Mouse (Mus musculus) embryonic stem cell, embryonic (primary cell): Measurements from ENCODE around the gene Ugt1a8.
"Not testable (repeated sequence)": the region's sequence is repeated elsewhere in the genome, so short reads cannot be mapped to it uniquely, and the experiment has no call there.

Source experiments
- CTCF ChIA-PET, 4 experiments: fragments of 300-600 bp in 2 of 4; fragments of 350-600 bp in 2 of 4; sonication (Branson Sonifier 250); formaldehyde crosslinking; loops; one replicate each; lab custom pipeline; 2022; ENCODE audit warnings: inconsistent platforms in 2 of 4; lab: Charles Lee
- POLR2A ChIA-PET, 4 experiments: fragments of 300-600 bp in 2 of 4; fragments of 350-600 bp in 2 of 4; sonication (Branson Sonifier 250); formaldehyde crosslinking; loops; one replicate each; lab custom pipeline; 2022; ENCODE audit warnings: antibody characterized with exemption in 4 of 4, inconsistent platforms in 1 of 4; lab: Charles Lee

Gene Ugt1a8

GRCm38 (mm10) chr1:88087513-88087912 is at the start of gene Ugt1a8:
TSS of gene Ugt1a8 (plus strand) at chr1:88087813.
- ChIA-PET CTCF (no interaction called here), POLR2A (interaction anchor here in 1 of 4 experiments (0.6 kb wide), 1 partner anchor 82 kb away, joined by 3 read pairs; no protein-coding TSS in a partner anchor)

- POLR2A ChIA-PET, CTCF ChIA-PET: not testable (repeated sequence)
These were observed 44.6 kb upstream of the Ugt1a8 start for GRCm38 (mm10) chr1:88043044-88043443.

- POLR2A ChIA-PET, CTCF ChIA-PET: not testable (repeated sequence)
These were observed 42.7 kb upstream of the Ugt1a8 start for GRCm38 (mm10) chr1:88044832-88045437.

GRCm38 (mm10) chr1:88047408-88047807 is 40.2 kb upstream of the Ugt1a8 start:
- POLR2A ChIA-PET, CTCF ChIA-PET: not testable (repeated sequence)

GRCm38 (mm10) chr1:88055088-88055487 is 32.5 kb upstream of the Ugt1a8 start, which contains the start of gene Ugt1a10:
TSS of gene Ugt1a10 (plus strand) at chr1:88055388.
- CTCF ChIA-PET, result no interaction called here
- POLR2A ChIA-PET, result no interaction called here

- POLR2A ChIA-PET, CTCF ChIA-PET: not testable (repeated sequence)
These were observed 21.0 kb upstream of the Ugt1a8 start for GRCm38 (mm10) chr1:88066472-88067102.

GRCm38 (mm10) chr1:88070495-88070894 is 17.1 kb upstream of the Ugt1a8 start, which contains the start of gene Ugt1a9:
TSS of gene Ugt1a9 (plus strand) at chr1:88070800.
- ChIA-PET CTCF (no interaction called here), POLR2A (interaction anchor here in 1 of 4 experiments (0.7 kb wide), 1 partner anchor 16 kb away, joined by 5 read pairs; no protein-coding TSS in a partner anchor)

- POLR2A ChIA-PET, result no interaction called here
- CTCF ChIA-PET, result no interaction called here
These were observed 16.7 kb upstream of the Ugt1a8 start for GRCm38 (mm10) chr1:88070902-88071301.

- ChIA-PET POLR2A (no interaction called here), CTCF (no interaction called here)
These were observed 13.1 kb upstream of the Ugt1a8 start for GRCm38 (mm10) chr1:88074471-88074870.

- CTCF ChIA-PET, result no interaction called here
- POLR2A ChIA-PET, result no interaction called here
These were observed 10.5 kb upstream of the Ugt1a8 start for GRCm38 (mm10) chr1:88077128-88077527.

- ChIA-PET POLR2A (no interaction called here), CTCF (no interaction called here)
These were observed 5.9 kb upstream of the Ugt1a8 start for GRCm38 (mm10) chr1:88081670-88082069.

- CTCF ChIA-PET, result interaction anchor here in 2 of 4 experiments (0.6 to 1.2 kb wide), 8 partner anchors 9 to 216 kb away, joined by 3 to 4 read pairs (median 3); partner anchors contain the start of genes Hjurp (in 1 of the 2), Trpm8 (in 1 of the 2) and Ugt1a7c (in 1 of the 2)
- POLR2A ChIA-PET, result interaction anchor here in 1 of 4 experiments (0.5 to 0.6 kb wide), 2 partner anchors 16 to 326 kb away, joined by 4 to 5 read pairs; partner anchors contain the start of gene Ugt1a9
These were observed 1.5 kb upstream of the Ugt1a8 start for GRCm38 (mm10) chr1:88086125-88086524.

GRCm38 (mm10) chr1:88092341-88092740 is 4.7 kb downstream of the Ugt1a8 start:
- ChIA-PET POLR2A (no interaction called here), CTCF (no interaction called here)

- CTCF ChIA-PET, result interaction anchor here in 2 of 4 experiments (0.6 to 1.5 kb wide), 3 partner anchors 9 to 193 kb away, joined by 3 to 4 read pairs (median 3); no protein-coding TSS in a partner anchor
- POLR2A ChIA-PET, result not testable (repeated sequence)
These were observed 6.7 kb downstream of the Ugt1a8 start for GRCm38 (mm10) chr1:88094270-88094676.

GRCm38 (mm10) chr1:88094941-88095492 is 7.4 kb downstream of the Ugt1a8 start, which contains the start of gene Ugt1a7c:
TSS of gene Ugt1a7c (plus strand) at chr1:88095062.
- CTCF ChIA-PET, result interaction anchor here in 1 of 4 experiments (1.5 kb wide), 1 partner anchor 9 kb away, joined by 4 read pairs; no protein-coding TSS in a partner anchor
- POLR2A ChIA-PET, result no interaction called here

- CTCF ChIA-PET, result interaction anchor here in 1 of 4 experiments (0.6 kb wide), 1 partner anchor 554 kb away, joined by 4 read pairs; no protein-coding TSS in a partner anchor
- POLR2A ChIA-PET, result not testable (repeated sequence)
These were observed 10.9 kb downstream of the Ugt1a8 start for GRCm38 (mm10) chr1:88098546-88098945.

GRCm38 (mm10) chr1:88099691-88100090 is 12.1 kb downstream of the Ugt1a8 start:
- POLR2A ChIA-PET, result not testable (repeated sequence)

GRCm38 (mm10) chr1:88103019-88103418 is 15.4 kb downstream of the Ugt1a8 start, which contains the start of gene Ugt1a6b:
TSS of gene Ugt1a6b (plus strand) at chr1:88103252.
- CTCF ChIA-PET, POLR2A ChIA-PET: not testable (repeated sequence)

More at GRCm38 (mm10) chr1:88099691-88100090, 12.1 kb downstream of the Ugt1a8 start:
- CTCF ChIA-PET, result interaction anchor here in 1 of 4 experiments (0.6 kb wide), 1 partner anchor 267 kb away, joined by 3 read pairs; no protein-coding TSS in a partner anchor
